Mouse (Mus musculus) kidney, adult 9 months (tissue): ENCODE measurements at regions not wholly inside any gene's neighbourhood (a gene's known extent, or its start where the extent isn't known, plus 50 kb on each side); places are given as distances from the start of the nearest gene placed in this dataset.

Source experiments
- DNase-seq: peaks from one replicate; pipeline ENCODE4 v3.0.0; 2022

DNA sequence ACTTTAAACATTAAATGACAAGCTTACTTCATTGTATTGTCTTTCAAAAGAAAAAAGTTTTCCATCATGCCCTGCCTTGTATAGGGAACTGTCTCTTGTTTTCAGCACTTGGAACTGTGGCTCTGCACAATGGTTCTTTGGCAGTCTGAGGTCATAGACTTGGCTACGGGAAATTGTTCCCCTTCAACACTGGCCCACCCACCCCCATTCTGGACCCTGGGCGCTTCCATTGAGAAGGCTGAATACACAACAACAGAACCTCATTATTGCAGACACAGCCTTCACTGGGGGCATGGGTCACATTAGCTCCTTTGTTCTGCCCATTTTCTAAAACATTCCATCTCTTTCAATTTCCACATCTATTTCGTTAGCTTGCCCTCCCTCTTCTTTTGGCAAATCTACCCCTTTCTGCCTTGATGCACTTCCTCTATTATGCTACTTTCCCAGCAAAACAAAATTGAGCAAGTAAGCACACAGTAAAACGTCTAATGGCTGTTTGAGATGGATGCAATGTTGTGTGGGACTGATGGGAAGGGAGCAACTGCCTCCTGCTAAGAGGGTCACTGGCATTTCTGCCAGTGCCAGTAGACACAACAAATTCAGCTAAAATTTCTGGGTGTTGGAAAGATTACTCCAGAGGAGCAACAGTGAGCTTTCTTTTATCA, 136.0 kb upstream of the Mad2l1 start:
- DNase-seq: no peak

DNA sequence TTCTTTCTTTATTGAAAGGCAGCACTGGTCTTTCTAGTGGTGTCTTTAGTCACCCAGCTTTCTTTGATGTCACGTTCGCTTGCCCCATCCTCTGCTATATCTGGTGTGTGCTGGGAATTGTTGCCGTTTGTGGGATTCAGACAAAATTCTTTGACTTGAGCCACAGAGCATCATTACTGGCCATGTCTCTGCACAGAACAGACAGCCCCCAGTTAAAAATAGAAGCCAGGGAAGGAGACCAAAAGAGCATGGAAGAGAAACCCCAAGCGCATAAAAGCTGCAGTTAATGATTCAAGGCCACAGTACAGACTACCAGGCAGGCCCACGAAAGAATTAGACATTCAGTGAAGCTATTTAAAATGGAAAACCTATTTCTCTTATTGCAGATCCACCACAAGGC, 133.7 kb upstream of the Mad2l1 start:
- no peak for DNase-seq

DNA sequence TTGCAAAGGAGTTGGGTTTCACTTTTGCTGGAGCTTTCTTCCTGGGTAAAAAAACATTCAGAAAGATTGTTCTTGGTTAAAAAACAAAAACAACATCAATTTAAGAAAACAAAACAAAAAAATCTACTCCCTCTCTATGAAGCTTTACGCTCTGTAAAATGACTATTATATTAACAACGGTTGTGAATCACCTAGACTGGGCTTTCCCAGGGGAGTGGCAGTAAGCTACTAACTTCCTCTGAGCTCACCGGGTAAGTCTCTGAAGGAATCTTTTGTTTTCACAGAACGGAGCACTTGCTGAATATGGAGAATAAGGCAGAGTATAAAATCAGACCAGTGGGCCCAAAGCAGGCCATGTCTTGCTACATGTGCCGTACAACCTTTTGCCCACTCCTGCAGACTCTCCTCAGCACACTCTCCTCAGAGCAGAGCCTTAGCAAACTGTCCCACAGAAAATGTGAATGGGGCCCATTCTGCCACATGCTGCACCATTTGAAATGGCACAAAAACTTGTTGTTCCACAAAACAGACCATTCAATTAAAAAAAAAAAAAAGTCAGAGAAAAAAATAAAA, 133.2 kb upstream of the Mad2l1 start:
- no peak for DNase-seq

DNA sequence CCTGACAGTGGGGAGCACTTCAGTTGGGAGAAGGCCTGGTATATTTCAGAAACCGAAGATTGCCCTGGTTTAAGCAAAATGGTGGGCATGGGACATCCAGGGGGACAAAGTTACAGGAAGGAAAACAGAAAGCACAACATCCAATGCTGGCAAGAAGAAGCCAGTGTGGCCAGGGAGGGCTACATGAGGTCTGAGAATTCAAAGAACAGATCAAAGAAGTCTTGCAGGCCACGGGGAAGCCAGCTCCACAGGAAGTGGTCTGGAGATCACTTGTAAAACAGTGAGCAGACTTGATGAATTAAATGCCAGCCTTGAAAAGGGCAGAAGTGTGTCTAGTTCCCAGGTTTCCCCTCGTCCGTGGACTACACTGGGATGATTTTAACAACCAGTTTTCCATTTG, 120.4 kb upstream of the Mad2l1 start:
- no peak for DNase-seq

DNA sequence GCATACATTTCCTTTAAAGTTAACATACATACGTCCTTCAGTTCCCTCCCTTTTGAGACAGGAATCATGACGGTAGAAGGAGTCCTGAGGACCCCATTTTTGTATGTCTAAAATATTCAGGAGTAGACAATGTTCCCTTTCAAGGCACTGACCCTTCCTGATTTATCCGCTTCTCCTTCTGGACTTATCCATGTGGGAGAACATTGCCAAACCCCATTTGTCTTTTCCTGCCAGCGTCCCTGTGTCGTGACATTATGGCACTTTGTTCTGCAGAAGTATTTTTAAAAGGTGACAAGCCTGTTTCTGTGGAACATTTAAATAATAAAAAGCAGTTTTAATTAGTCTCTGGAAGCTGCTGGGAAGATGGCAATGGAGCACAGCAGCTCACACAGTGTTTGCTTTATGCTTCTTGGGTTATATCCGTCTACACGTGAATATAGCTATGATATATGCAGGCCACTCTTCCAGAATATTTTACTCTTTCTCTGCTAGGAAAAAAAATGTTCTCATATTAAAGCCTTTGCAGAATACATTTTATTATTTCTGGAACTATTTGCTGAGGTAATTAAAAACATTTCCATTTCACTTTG, 115.6 kb upstream of the Mad2l1 start:
- no peak for DNase-seq

DNA sequence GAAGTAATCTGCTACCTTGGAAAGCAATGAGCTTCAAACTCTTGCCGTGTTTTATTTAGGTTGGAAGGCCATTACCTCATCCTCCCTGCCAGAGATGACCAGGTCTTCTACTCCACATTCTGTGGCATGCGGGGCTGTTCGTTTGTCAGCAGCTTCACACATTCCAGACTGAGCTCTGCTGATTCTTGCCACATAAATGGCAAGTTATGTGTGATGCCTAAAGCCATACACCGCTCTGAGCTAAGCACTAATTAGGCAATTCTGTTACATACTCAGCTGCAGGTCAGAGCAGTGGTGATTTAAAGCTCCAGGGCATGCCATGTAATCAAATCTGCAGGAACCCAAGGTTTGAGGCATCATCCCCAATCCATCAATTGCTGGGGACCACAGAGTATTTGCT, 106.8 kb upstream of the Mad2l1 start:
- no peak for DNase-seq

DNA sequence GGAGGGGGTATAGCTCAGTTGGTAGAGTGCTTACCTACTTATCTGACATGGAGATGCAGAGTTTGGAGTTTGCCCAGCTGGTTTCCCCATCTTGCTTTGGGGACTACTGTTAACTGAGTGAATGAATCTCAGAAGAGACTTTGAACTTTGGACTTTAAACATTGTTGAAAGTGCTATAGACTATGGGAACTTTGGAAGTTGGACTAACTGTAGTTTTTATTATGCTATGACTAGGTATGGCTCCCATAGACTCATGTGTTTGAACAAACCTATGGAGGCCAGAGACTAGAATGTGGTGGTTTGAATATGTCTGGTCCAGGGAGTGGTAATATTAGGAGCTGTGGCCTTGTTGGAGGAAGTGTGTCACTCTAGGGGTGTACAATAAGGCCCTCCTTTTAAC, 84.8 kb upstream of the Mad2l1 start:
- peak; percentile 5 for DNase-seq

DNA sequence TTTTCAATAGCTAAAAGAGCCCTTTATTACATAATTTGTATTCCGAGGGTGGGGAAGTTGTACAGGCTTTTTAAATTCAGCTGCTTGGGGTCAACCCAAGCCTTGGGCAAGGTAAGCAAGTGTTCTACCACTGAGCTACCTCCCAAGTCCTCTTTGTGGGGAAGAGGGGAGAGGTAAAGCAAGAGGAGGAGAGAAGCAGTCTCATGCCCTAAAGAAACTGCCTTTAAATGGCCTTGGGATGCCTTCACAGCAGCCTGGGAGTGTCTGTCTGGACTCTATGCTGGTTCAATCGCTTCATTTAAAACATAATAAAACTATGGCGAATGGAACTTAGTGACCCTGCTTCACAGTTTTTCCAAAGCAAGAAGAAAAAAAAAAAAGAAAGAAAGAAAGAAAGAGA, 77.0 kb upstream of the Mad2l1 start:
- no peak for DNase-seq

DNA sequence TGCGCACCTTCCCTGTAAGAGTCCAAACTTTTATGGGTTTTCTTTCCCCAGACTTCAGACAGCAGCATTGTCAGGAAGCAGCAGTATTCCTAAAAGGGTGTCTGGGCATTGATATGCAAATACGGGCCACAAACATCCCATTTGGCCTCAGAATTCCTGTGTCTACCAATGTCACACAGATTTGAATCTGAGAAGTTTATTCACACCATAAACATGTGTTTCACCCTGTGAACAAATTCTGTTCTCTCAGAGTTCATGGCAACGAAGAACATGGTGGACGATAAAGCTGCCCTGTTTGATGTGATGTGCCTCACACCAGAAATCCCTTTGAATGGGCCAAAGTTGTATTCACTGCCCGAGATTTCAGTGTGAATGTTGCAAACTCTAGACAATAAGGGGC, 70.7 kb upstream of the Mad2l1 start:
- no peak for DNase-seq

DNA sequence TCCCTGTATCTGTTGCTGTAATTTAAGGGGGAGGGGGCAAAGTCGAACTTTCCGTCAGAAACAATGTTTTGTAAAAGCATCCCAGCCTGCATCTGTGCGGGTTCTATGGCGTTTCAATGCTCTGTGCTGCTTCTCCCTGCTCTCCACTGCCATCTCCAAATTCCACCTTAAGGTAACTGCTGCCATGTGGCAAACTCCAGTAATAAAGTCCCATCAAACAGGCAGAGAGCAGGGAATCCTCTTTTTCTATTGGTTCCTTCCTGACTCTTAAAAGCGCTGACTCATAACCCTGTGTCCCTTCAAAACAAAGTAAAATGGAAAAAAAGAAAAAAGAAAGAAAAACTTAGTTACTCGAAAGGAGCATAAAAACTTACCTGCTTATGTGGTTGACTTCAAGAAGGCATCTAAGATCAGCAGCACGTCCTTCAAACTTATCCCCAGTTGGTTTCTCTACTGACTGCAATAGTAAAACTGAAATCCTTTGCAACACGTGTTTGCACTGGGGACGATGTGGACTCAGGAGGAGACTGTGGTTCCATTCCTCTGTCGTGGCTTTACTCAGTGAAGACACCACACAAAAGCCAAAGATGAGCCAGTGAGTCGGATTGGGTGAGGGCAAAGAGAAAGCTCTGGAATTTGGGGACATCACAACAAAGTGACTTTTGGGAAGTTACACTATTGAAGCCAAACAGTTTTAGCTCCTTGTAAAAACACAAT, 69.9 kb upstream of the Mad2l1 start:
- DNase-seq: no peak

DNA sequence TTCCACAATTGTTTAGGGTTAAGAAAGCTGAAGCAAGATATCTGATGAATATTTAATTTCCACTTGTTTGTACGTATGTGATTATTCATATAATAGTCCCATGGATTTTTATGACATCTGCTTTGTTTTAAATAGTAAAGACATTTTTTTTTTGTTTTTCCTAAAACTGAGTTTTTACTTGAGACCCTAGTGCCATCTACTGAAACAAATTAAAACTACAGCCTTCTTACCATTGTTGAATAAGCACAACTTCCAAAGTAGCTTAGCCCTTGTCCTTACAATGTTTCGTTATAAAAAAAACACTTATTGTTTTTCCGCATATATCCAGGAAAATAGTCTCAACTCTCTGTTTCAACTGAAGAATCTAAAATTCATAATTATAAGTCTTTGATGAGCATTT, 68.4 kb upstream of the Mad2l1 start:
- peak; percentile 27 for DNase-seq

DNA sequence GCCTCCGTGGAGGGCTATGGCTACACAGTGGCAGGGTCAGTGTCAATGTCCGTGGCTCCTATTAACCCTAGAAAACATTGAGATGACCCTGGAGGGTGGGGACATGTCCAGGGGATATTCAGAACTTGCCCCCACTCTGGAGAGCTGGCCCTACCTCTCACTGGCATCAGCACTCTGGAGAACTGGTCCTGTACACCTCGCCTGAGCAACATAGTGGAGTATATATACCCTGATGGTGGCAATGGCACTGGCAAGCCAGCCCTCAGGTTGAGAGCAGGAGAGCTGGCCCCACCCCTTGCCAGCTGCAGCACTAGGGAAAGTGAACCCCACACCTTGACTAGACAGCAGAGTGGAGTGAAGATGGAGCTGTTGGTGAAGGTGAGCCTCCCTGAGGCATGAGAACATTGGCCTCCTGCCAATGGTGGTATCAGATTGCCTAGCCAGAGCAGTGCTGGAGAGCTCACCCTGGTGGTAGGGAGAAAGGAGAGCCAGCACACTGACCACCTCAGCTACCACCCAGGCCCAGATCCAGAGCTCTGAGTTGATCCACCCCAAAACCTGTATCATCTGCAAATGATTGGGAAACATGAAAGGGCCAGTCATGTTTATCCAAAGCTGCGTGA, 64.5 kb upstream of the Mad2l1 start:
- no peak for DNase-seq

DNA sequence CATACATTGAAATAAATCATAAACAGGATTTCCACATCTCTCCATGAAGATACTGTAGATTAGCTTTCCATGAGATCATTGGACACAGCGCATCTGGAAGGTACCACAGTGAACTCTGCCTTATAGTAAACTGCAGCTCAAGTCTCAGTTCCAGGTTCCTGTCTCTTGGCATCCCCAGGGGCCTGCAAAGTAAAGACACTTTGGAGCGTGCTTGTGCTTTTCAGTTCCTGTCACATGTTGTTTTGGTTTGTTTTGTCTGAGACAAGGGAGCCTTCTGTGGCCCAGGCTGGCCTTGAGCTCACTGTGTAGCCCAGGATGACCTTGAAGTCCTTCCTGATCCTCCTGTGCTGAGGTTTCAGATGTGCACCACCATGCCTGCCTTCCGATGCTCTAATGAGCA, 63.4 kb upstream of the Mad2l1 start:
- DNase-seq: no peak

DNA sequence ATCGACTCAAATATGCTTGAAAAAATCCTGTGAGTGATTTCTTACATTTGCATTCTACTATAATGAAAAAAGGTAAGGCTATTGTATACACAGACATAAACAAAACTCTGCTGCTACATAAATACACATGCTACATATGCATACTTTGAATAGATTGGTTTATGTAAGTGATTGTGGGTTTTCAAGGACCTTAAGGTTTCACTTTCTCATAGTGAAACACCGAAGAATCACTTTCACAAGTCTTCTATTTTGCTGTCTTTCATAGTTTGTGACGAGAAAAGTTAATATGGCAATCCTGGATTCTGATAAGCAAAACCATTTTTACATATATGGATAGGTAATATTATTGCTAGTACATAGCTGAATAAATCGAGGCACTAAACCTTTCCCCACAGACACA, 62.5 kb upstream of the Mad2l1 start:
- no peak for DNase-seq

DNA sequence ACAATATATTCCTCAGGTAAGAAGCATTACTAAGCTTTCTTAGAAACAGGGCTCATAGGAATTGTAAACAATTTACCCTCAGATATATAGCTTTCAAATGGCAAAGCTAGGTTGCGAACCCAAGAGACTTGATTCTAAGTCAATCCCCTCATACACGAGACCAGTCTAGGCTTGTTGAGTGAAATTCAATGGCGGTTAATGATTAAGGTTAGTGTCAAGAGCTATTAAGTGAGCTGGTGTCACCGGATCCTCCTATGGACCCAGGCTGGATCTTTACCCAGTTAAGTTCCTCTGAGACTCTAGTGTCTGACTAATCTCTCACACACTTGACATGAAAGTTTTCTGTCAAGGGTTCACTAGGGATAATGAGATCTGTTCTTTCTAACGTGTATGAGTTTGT, 57.6 kb upstream of the Mad2l1 start:
- DNase-seq: no peak

DNA sequence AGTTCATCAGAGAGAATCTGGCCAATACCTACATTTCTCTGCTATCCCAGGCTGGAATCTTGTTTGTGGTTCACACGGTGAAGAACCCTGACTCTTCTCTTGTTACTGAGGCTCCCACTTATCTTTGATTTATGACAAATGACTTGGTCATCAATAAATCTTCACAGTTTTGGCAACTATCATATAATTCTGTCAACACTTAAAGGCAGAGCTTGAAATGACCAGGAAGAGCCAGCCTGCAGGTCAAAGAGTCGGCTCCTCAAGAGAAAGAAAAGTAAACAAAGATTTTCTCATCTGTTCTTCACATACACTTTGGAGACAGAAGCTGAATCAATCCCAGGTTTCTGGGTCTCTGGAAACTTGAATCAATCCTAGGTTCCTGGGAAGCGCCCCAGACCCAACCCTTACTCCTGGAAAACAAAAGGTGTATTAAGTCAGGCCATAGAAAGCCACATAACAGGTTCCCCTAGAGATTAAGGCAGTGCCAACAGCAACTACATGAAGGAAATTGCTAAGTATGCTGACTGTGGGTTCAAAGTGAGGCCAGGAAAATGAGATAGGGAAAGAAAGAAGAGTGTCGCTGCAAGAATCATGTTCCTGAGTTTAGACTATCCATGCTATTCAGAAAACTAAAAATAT, 56.7 kb upstream of the Mad2l1 start:
- DNase-seq: no peak

DNA sequence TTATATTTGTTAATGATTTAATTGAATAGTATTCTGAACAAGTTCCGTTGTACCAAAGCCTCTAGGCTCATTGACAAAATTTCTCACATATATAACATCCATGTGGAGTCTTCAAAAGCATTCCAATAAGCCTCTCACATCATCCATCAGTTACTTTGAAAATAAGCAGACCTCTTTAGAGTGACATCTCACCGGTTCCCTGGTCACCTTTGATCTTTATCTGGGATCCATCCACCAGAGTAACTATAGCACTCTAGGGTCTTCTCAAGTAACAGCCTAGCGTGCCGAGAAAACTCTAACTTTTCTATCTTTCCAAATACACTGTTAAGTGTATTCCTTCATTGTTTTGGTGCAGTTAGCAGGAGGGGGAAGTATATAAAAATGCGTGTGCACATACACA, 55.6 kb upstream of the Mad2l1 start:
- DNase-seq: no peak

DNA sequence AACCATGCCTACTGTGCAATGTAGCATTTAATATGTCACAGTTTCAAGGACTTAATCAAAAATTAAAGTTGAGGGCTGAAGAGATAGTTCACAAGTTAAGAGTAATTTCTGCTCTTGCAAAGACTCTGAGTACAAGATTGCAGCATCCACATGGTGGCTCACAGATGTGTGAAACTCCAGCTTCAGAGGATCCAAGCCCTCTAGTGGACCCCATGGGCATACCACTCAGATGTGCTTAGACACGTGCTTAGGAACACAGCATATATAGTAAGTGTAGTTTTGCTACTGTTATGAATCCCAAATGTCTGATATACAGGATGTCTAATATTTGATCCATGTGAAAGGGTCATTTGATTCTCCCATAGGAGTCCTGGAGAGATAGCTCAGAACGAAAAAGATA, 55.0 kb upstream of the Mad2l1 start:
- no peak for DNase-seq

DNA sequence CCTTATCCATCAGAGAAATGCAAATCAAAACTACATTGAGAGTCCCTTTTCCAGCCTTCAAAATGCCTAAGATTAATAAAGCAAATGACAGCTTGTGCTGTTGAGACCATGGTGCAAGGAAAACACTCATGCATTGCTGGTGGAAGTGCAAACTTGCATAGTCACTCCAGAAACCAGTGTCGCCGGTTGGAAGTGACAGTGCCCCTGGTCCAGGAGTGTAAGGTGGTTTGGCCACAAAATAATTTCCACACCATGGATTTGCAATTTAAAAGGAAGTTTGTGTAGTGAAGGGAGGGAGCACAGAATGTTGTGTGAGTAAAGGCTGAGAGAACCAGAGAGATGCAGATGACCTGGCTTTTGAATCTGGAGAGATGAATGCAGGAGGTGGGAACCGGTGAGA, 52.4 kb upstream of the Mad2l1 start:
- no peak for DNase-seq
